Mouse (Mus musculus): ENCODE measurements around the gene Mgrn1.

Gene Mgrn1

GRCm38 (mm10) chr16:4907386-4907785 lies 21.3 kb downstream of the Mgrn1 start:
- peak; percentile 21 for DNase-seq (ENCODE audit: inconsistent ontology term)

- no peak for DNase-seq (ENCODE audit: inconsistent ontology term)
Measured at GRCm38 (mm10) chr16:4907972-4908371, 21.9 kb downstream of the Mgrn1 start.

DNA sequence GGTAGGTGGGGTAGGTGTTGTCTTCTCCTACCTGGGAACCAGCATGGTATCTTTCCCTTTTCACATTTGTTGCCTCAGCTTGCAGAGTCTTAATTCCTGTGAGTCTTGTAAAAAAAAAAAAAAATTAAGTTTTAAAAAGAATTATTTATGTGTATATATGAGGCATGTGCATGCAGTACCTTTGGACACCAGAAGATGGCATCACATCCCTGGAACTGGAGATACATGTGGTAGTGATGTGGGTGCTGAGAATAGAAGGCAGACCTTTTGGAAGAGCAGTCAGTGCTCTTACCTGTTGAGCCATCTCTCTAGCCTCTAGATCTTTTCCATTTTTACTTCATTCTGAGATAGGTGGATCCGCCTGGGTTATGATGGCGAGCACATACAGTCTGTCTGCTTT lies 23.7 kb downstream of the Mgrn1 start:
- DNase-seq (ENCODE audit: inconsistent ontology term) = no peak

GRCm38 (mm10) chr16:4910758-4911157 lies 24.7 kb downstream of the Mgrn1 start:
- no peak for DNase-seq (ENCODE audit: inconsistent ontology term)

- no peak for DNase-seq (ENCODE audit: inconsistent ontology term)
Measured at GRCm38 (mm10) chr16:4912074-4912648, 26.1 kb downstream of the Mgrn1 start.

- DNase-seq (ENCODE audit: inconsistent ontology term) = peak; percentile 61
Measured at GRCm38 (mm10) chr16:4912907-4913782, 27.1 kb downstream of the Mgrn1 start.

DNA sequence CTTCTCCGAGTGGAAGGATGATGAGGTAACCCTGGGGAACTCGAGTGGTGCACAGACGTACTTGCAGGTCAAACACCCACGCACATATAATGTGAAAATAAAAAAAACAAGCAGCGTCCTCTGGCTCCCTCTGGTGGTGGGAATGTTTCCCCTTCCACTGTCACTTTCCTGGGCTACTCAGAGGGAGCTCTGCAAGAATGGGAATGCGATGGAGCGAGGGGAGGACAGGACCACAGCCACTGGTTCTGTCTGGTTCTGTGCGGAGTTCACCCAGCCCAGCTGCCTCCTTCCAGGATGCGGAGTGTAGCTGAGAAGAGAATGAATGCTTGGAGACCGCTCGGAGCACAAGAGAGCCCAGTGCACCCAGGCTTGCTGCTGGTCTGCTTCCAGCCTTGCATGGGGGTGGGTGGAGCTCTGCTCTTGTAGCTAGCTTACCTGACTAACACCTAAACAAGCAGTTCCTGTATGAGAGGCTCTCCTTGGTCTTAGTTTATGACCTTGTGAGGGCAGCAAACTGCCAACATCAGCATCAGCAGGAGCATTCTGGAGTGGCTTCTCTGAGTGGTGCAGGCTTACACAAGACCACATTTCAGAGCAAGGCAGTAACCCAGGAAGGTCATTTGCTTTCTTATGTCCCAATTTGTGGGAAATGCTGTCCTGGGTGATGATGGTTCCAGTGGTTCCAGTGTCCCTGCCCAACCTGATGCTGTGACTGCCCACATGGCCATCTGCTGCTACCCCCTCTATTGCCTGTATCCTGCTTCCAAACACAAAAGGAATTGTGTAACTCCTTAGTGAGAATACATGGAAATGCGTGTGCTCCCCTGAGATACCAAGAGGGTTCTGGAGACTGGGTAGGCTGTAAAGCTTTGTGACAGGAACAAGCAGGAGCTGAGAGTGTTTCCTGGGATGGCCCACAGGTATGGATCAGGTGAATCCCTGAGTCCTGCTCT lies 28.0 kb downstream of the Mgrn1 start:
- DNase-seq (ENCODE audit: inconsistent ontology term) = peak; percentile 86

DNA sequence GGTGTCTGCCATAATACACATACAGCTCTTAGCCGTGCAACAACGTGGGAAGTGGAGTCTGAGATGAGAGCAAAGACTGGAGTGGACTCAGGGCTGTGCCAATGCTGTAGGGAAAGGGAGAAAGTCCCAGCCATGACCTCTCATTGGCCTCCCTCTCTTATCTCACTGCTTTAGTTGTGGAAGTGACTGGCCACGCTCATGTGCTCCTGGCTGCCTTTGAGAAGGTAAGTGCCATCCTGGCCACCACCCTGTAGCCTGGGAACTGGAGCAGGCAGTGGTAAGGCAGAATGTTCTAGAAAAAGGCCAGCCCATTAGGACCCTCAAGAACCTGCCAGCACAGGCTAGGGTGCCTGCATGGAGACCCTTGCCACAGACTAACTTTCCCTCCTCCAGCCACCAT lies 29.9 kb downstream of the Mgrn1 start:
- DNase-seq (ENCODE audit: inconsistent ontology term) = no peak

- DNase-seq (ENCODE audit: inconsistent ontology term) = no peak
Measured at GRCm38 (mm10) chr16:4916608-4917007, 30.6 kb downstream of the Mgrn1 start.

GRCm38 (mm10) chr16:4920556-4920955 lies 34.5 kb downstream of the Mgrn1 start:
- DNase-seq (ENCODE audit: inconsistent ontology term) = no peak

DNA sequence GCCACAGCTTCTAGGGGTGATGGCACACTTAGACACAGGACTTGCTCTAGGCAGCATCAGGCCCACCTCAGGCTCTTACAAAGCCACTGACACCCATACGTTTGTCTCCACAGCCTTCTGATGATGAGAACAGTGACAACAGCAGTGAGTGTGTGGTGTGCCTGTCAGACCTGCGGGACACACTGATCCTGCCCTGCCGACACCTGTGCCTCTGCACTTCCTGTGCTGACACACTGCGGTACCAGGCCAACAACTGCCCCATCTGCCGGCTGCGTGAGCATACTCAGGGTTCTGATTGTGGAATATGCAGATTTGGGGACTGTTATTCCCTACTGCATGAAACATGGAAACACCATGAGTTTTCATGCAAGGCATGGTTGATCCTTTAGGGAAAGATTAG lies 36.4 kb downstream of the Mgrn1 start:
- DNase-seq (ENCODE audit: inconsistent ontology term) = no peak

GRCm38 (mm10) chr16:4923996-4924395 lies 37.9 kb downstream of the Mgrn1 start:
- no peak for DNase-seq (ENCODE audit: inconsistent ontology term)

- DNase-seq (ENCODE audit: inconsistent ontology term) = no peak
Measured at GRCm38 (mm10) chr16:4927967-4928366, 41.9 kb downstream of the Mgrn1 start.

- no peak for DNase-seq (ENCODE audit: inconsistent ontology term)
Measured at GRCm38 (mm10) chr16:4928474-4928873, 42.4 kb downstream of the Mgrn1 start.

GRCm38 (mm10) chr16:4932429-4932828 lies 46.4 kb downstream of the Mgrn1 start:
- DNase-seq (ENCODE audit: inconsistent ontology term) = peak; percentile 47

DNA sequence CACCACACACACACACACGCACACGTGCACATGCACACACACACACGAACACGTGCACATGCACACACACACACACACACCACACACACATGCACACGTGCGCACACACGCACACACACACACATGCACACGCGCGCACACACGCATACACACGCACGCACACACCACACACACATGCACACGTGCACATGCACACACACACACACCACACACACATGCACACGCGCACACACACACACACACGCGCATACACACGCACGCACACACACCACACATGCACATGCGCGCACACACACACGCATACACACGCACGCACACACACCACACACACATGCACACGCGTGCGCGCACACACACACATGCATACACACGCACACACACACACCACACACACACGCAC lies 49.4 kb downstream of the Mgrn1 start:
- no peak for DNase-seq (ENCODE audit: inconsistent ontology term)

- no peak for DNase-seq (ENCODE audit: inconsistent ontology term)
Measured at GRCm38 (mm10) chr16:4935931-4936703, 50.1 kb downstream of the Mgrn1 start.

GRCm38 (mm10) chr16:4937351-4938190 lies 51.5 kb downstream of the Mgrn1 start:
- no peak for DNase-seq (ENCODE audit: inconsistent ontology term)

GRCm38 (mm10) chr16:4938461-4938860 lies 52.4 kb downstream of the Mgrn1 start, which contains the start of gene Nudt16l1:
Gene Nudt16l1, plus strand, starts transcription at chr16:4938761.
- DNase-seq (ENCODE audit: inconsistent ontology term) = no peak

GRCm38 (mm10) chr16:4938989-4939388 lies 52.9 kb downstream of the Mgrn1 start:
- peak; percentile 94 for DNase-seq (ENCODE audit: inconsistent ontology term)

All from Muller cell, postnatal 12 days (primary cell).